ENCODE assay signal across 14 mouse cellular contexts in genomic region chr1:22508735-22509615, GRCm38 (mm10).
DNase-seq lines count a peak whose midpoint lies in the region; ATAC-seq and TF ChIP-seq lines count a peak whose summit lies in the region.
"Had no signal": no experiment of that assay in that cellular context is flagged by ENCODE, and none has a peak within 500 bp of the region (broad histone marks: within the 10 kb centered on the region; RNA-seq: fewer than 3 reads in every experiment).

No protein-coding gene starts in this region.

- no peak for DNase-seq in frontal cortex, postnatal 25 days (ENCODE audit: low spot score in 2 of 2)
- DNase-seq in brain, embryonic 14.5 days (ENCODE audit: low read depth), result peak; percentile 39
- DNase-seq in cerebellum, postnatal 25 days, result peak; percentile 30 to 50
- no peak for DNase-seq in hindbrain, postnatal 0 days (ENCODE audit: low spot score)
- no peak for DNase-seq in embryo, embryonic 10 days (ENCODE audit: low spot score)
- no peak for DNase-seq in adrenal gland, postnatal 14 days
- DNase-seq: right cerebral cortex, postnatal 4 days; thymus, adult 2 months had no signal

- no peaks in the 10 kb centered on the region for H3K36me3 ChIP-seq in hindbrain, postnatal 0 days (ENCODE audit: insufficient read depth, low read length)
- H3K36me3 ChIP-seq: G1E; limb, embryonic 12.5 days; liver, embryonic 15.5 days; neural tube, embryonic 12.5 days had no signal

- no peaks in the 10 kb centered on the region for H3K9me3 ChIP-seq in hindbrain, postnatal 0 days (ENCODE audit: low read length)
- H3K9me3 ChIP-seq: G1E; limb, embryonic 12.5 days; liver, embryonic 15.5 days; neural tube, embryonic 12.5 days had no signal

- H3K9ac ChIP-seq in hindbrain, postnatal 0 days (replicated peaks; ENCODE audit: low read length), result no peak overlapping the region
- H3K9ac ChIP-seq: limb, embryonic 12.5 days; liver, embryonic 15.5 days; neural tube, embryonic 12.5 days had no signal

- no peak overlapping the region for H3K4me3 ChIP-seq in hindbrain, postnatal 0 days (ENCODE audit: low read length)
- H3K4me3 ChIP-seq: limb, embryonic 12.5 days; liver, embryonic 15.5 days; neural tube, embryonic 12.5 days had no signal

- H3K27ac ChIP-seq in hindbrain, postnatal 0 days, result no peak overlapping the region
- H3K27ac ChIP-seq: limb, embryonic 12.5 days; liver, embryonic 15.5 days; neural tube, embryonic 12.5 days had no signal

- no peaks in the 10 kb centered on the region for H3K4me1 ChIP-seq in hindbrain, postnatal 0 days (ENCODE audit: insufficient read depth, low read length)
- H3K4me1 ChIP-seq: liver, embryonic 15.5 days; neural tube, embryonic 12.5 days had no signal

- ATAC-seq in frontal cortex, adult (ENCODE audit: low TSS enrichment), result peak; percentile 46
- ATAC-seq in hindbrain, postnatal 0 days, result 0 out of 2 replicates have a peak, but pooled peaks have one; percentile 58
- ATAC-seq: inflammation-experienced regulatory T-cells, adult 6 months had no signal

- H3K27me3 ChIP-seq in hindbrain, postnatal 0 days (ENCODE audit: insufficient read depth, low read length), result no peaks in the 10 kb centered on the region
- H3K27me3 ChIP-seq: limb, embryonic 12.5 days; liver, embryonic 15.5 days; neural tube, embryonic 12.5 days had no signal

- WGBS in hindbrain, postnatal 0 days, result 45% methylated on average over 11 of the region's 11 CpGs

- TF ChIP-seq CTCF in brain, embryonic 14.5 days (IDR thresholded peaks at IDR 0.05; ENCODE audit: borderline replicate concordance, extremely low read depth, insufficient read depth, insufficient read length), result no peak
- no peak for TF ChIP-seq CTCF in hindbrain, postnatal 0 days (IDR thresholded peaks at IDR 0.05; ENCODE audit: low read depth)

- no peak for TF ChIP-seq POLR2A in brain, embryonic 14.5 days (IDR thresholded peaks at IDR 0.05; ENCODE audit: borderline replicate concordance, extremely low read depth, insufficient read depth, insufficient read length, poor library complexity, severe bottlenecking)

- 0 out of 2 replicates have a peak overlapping the region, but pooled peaks have one; percentile 3 for H3K4me2 ChIP-seq in hindbrain, postnatal 0 days (ENCODE audit: low read depth, low read length)
- H3K4me2 ChIP-seq: limb, embryonic 12.5 days; liver, embryonic 15.5 days; neural tube, embryonic 12.5 days had no signal

Comparison
In these comparisons a context has a peak if more than half of its experiments do, and no peak if none do; other contexts are left out.
1. DNase-seq: peak in brain, embryonic 14.5 days (single experiment) and cerebellum, postnatal 25 days (2 of 2); none in frontal cortex, postnatal 25 days (0 of 2), hindbrain, postnatal 0 days (single experiment), embryo, embryonic 10 days (single experiment) and adrenal gland, postnatal 14 days (single experiment).